8 mouse cellular contexts compared by ENCODE assay signal in genomic region chr15:80133682-80134449, GRCm38 (mm10). TPM values are rescaled to one million over a fixed set of nuclear protein-coding genes. Genes with fewer than 3 reads are reported as not detected.
DNase-seq lines count a peak whose midpoint lies in the region; ATAC-seq lines count a peak whose summit lies in the region.

No protein-coding gene starts in this region.

- H3K79me2 ChIP-seq in macrophage (ENCODE audit: inconsistent target), result peaks cover 49% of the 10 kb centered on the region

- H3K4me1 ChIP-seq in heart, embryonic 13.5 days, result peaks cover 56% of the 10 kb centered on the region
- H3K4me1 ChIP-seq in stomach, embryonic 14.5 days (ENCODE audit: control insufficient read depth, insufficient read depth, low read length), result peaks cover 30% of the 10 kb centered on the region

- H3K9me3 ChIP-seq in heart, embryonic 13.5 days, result no peaks in the 10 kb centered on the region
- no peaks in the 10 kb centered on the region for H3K9me3 ChIP-seq in stomach, embryonic 14.5 days (ENCODE audit: control insufficient read depth, low read depth, low read length)

- H3K27me3 ChIP-seq in heart, embryonic 13.5 days (replicated peaks), result no peaks in the 10 kb centered on the region
- no peaks in the 10 kb centered on the region for H3K27me3 ChIP-seq in stomach, embryonic 14.5 days (ENCODE audit: control insufficient read depth, insufficient read depth, low read length)

- WGBS in heart, embryonic 13.5 days, result 8% methylated on average over 14 of the region's 14 CpGs
- 4% methylated on average over 14 of the region's 14 CpGs for WGBS in macrophage (ENCODE audit: missing documents)
- WGBS in stomach, embryonic 14.5 days, result 10% methylated on average over 14 of the region's 14 CpGs

- ATAC-seq in heart, embryonic 13.5 days (ENCODE audit: extremely low read depth, insufficient number of reproducible peaks, low FRiP score, low TSS enrichment), result peak; percentile 26
- ATAC-seq in stomach, embryonic 14.5 days (ENCODE audit: insufficient number of reproducible peaks, insufficient read depth, low FRiP score, low read depth), result peak; percentile 19; the same call in 1 of the 2 replicates

- peak overlapping the region; percentile 80 for H3K4me3 ChIP-seq in heart, embryonic 13.5 days
- H3K4me3 ChIP-seq in macrophage (ENCODE audit: inconsistent target), result peak overlapping the region; percentile 84
- H3K4me3 ChIP-seq in stomach, embryonic 14.5 days (ENCODE audit: low read depth, low read length), result peak overlapping the region; percentile 68

- peak overlapping the region; percentile 98 for H3K4me2 ChIP-seq in heart, embryonic 13.5 days
- H3K4me2 ChIP-seq in stomach, embryonic 14.5 days (replicated peaks; ENCODE audit: low read depth, low read length), result peak overlapping the region; percentile 92

- peak overlapping the region; percentile 100 for H3K27ac ChIP-seq in heart, embryonic 13.5 days (replicated peaks)
- peak overlapping the region; percentile 95 for H3K27ac ChIP-seq in macrophage
- H3K27ac ChIP-seq in stomach, embryonic 14.5 days (ENCODE audit: low read length), result peak overlapping the region; percentile 99

- peak overlapping the region; percentile 94 for H3K9ac ChIP-seq in heart, embryonic 13.5 days
- peak overlapping the region; percentile 85 for H3K9ac ChIP-seq in stomach, embryonic 14.5 days (replicated peaks; ENCODE audit: low read depth, low read length)

- peaks cover 12% of the 10 kb centered on the region for H3K36me3 ChIP-seq in heart, embryonic 13.5 days
- no peaks in the 10 kb centered on the region for H3K36me3 ChIP-seq in macrophage (ENCODE audit: inconsistent target)
- H3K36me3 ChIP-seq in stomach, embryonic 14.5 days (ENCODE audit: control insufficient read depth, insufficient read depth, low read length), result peaks cover 3% of the 10 kb centered on the region; the same call in 1 of the 2 replicates

- peak; percentile 50 for DNase-seq in layer of hippocampus, adult 11-12 months (ENCODE audit: low spot score)
- DNase-seq in layer of hippocampus, postnatal 10 days (ENCODE audit: low spot score in 2 of 2), result no peak
- peak; percentile 55 for DNase-seq in embryo, embryonic 10 days (ENCODE audit: low spot score)
- DNase-seq in kidney, postnatal 10 days, result peak; percentile 43
- no peak for DNase-seq in left cerebral cortex, adult 8-10 months (ENCODE audit: low spot score in 2 of 2)

RNA-seq across cellular contexts. Expression of gene Tab1, which starts 0.9 kb away (rescaled TPM):
- 10 to 100 TPM; 28.2 to 35.0 TPM for total RNA-seq in layer of hippocampus, postnatal 10 days (2021)
- 29.4 and 31.1 TPM in 2 replicates for polyA plus RNA-seq in heart, embryonic 13.5 days (2015; fragmentation: Nextera tagmentation; extraction: Ambion mirVana)
- total RNA-seq in macrophage (2018; cell fraction: chromatin; rRNA removed), result 10 to 100 TPM in 21 of 26 experiments, 1 to 10 TPM in 5; 4.6 to 61.0 (median 34.9) TPM
- total RNA-seq in macrophage (2018; cell fraction: cytosol; rRNA removed), result 10 to 100 TPM in 12 of 26 experiments, 1 to 10 TPM in 14; 1.2 to 15.4 (median 9.5) TPM
- 10 to 100 TPM in 18 of 26 experiments, 1 to 10 TPM in 8; 4.1 to 64.7 (median 23.5) TPM for total RNA-seq in macrophage (2018; cell fraction: nucleus; rRNA removed)
- 10.5 to 14.4 TPM (median 12.8 TPM) in 3 replicates for polyA plus RNA-seq in macrophage (2018)
- 32.2 and 34.9 TPM in 2 replicates for polyA plus RNA-seq in stomach, embryonic 14.5 days (2014; fragmentation: Nextera tagmentation; extraction: Ambion mirVana)
- total RNA-seq in left cerebral cortex, adult 8-10 months (2022), result 10 to 100 TPM; 24.4 to 30.0 (median 26.9) TPM

RNA-seq across cellular contexts. Expression of gene Mgat3, which starts 39.7 kb away (rescaled TPM):
- 10 to 100 TPM; 85.8 to 89.8 TPM for total RNA-seq in layer of hippocampus, postnatal 10 days (2021)
- polyA plus RNA-seq in heart, embryonic 13.5 days (2015; fragmentation: Nextera tagmentation; extraction: Ambion mirVana), result 1.2 and 1.3 TPM in 2 replicates
- 1 to 10 TPM in 1 of 26 experiments, under 1 TPM in 1, not detected in 24; 0.17 to 1.7 TPM for total RNA-seq in macrophage (2018; cell fraction: chromatin; rRNA removed)
- total RNA-seq in macrophage (2018; cell fraction: cytosol; rRNA removed), result not detected
- total RNA-seq in macrophage (2018; cell fraction: nucleus; rRNA removed), result under 1 TPM in 1 of 26 experiments, not detected in 25; 0.24 TPM
- 0.03 TPM in 1 of 3 replicates, not detected in the others for polyA plus RNA-seq in macrophage (2018)
- polyA plus RNA-seq in stomach, embryonic 14.5 days (2014; fragmentation: Nextera tagmentation; extraction: Ambion mirVana), result 12.8 and 13.7 TPM in 2 replicates
- total RNA-seq in left cerebral cortex, adult 8-10 months (2022), result 100 to 1,000 TPM; 118 to 134 (median 124) TPM

RNA-seq across cellular contexts. Expression of gene Rpl3, which starts 42.2 kb away (rescaled TPM):
- 100 to 1,000 TPM; 535 to 605 TPM for total RNA-seq in layer of hippocampus, postnatal 10 days (2021)
- polyA plus RNA-seq in heart, embryonic 13.5 days (2015; fragmentation: Nextera tagmentation; extraction: Ambion mirVana), result 603 and 677 TPM in 2 replicates
- total RNA-seq in macrophage (2018; cell fraction: chromatin; rRNA removed), result 100 to 1,000 TPM in 24 of 26 experiments, 10 to 100 TPM in 2; 70.8 to 495 (median 240) TPM
- total RNA-seq in macrophage (2018; cell fraction: cytosol; rRNA removed), result 100 to 1,000 TPM; 413 to 862 (median 571) TPM
- total RNA-seq in macrophage (2018; cell fraction: nucleus; rRNA removed), result 100 to 1,000 TPM; 139 to 883 (median 221) TPM
- 633 to 940 TPM (median 770 TPM) in 3 replicates for polyA plus RNA-seq in macrophage (2018)
- polyA plus RNA-seq in stomach, embryonic 14.5 days (2014; fragmentation: Nextera tagmentation; extraction: Ambion mirVana), result 1,379 and 1,439 TPM in 2 replicates
- total RNA-seq in left cerebral cortex, adult 8-10 months (2022), result 100 to 1,000 TPM; 506 to 560 (median 527) TPM

RNA-seq across cellular contexts. Expression of gene Syngr1, which starts 42.7 kb away (rescaled TPM):
- 100 to 1,000 TPM; 362 to 374 TPM for total RNA-seq in layer of hippocampus, postnatal 10 days (2021)
- 27.3 and 30.7 TPM in 2 replicates for polyA plus RNA-seq in heart, embryonic 13.5 days (2015; fragmentation: Nextera tagmentation; extraction: Ambion mirVana)
- 100 to 1,000 TPM in 11 of 26 experiments, 10 to 100 TPM in 14, 1 to 10 TPM in 1; 8.5 to 192 (median 76.8) TPM for total RNA-seq in macrophage (2018; cell fraction: chromatin; rRNA removed)
- 100 to 1,000 TPM; 185 to 377 (median 258) TPM for total RNA-seq in macrophage (2018; cell fraction: cytosol; rRNA removed)
- total RNA-seq in macrophage (2018; cell fraction: nucleus; rRNA removed), result 100 to 1,000 TPM in 19 of 26 experiments, 10 to 100 TPM in 7; 29.5 to 228 (median 114) TPM
- polyA plus RNA-seq in macrophage (2018), result 139 to 428 TPM (median 314 TPM) in 3 replicates
- polyA plus RNA-seq in stomach, embryonic 14.5 days (2014; fragmentation: Nextera tagmentation; extraction: Ambion mirVana), result 32.3 and 38.8 TPM in 2 replicates
- 100 to 1,000 TPM; 430 to 460 (median 440) TPM for total RNA-seq in left cerebral cortex, adult 8-10 months (2022)

Comparison
In these comparisons a context has a peak if more than half of its experiments do, and no peak if none do; other contexts are left out.
1. DNase-seq: peak in layer of hippocampus, adult 11-12 months (single experiment), embryo, embryonic 10 days (single experiment) and kidney, postnatal 10 days (single experiment); none in layer of hippocampus, postnatal 10 days (0 of 2) and left cerebral cortex, adult 8-10 months (0 of 2).
2. Peak in every context shown above with its lines, with median percentiles within 50 percentile points of each other: H3K27ac ChIP-seq and H3K4me3 ChIP-seq.